Mouse (Mus musculus) stomach, embryonic 14.5 days (tissue): ENCODE measurements around the gene Olfr648. TPM values are rescaled to one million over a fixed set of nuclear protein-coding genes. Genes with fewer than 3 reads are reported as not detected.

Source experiments
- ATAC-seq: fragments of 200-750 bp; cut with Nextera tagmentation; 2 replicates; pipeline ENCODE4 v1.8.0; 2017; ENCODE audit warnings: low read depth, moderate TSS enrichment; ENCODE audit not compliant: insufficient number of reproducible peaks, insufficient read depth, low FRiP score
- H3K27ac ChIP-seq: fragments of 300-500 bp; sonication (generic); 2 replicates; pipeline ENCODE4 v1.5.1; 2014; ENCODE audit warnings: mild to moderate bottlenecking, low read length, moderate library complexity, mixed read lengths
- H3K27me3 ChIP-seq: fragments of 300-500 bp; sonication (generic); 2 replicates; pipeline ENCODE4 v1.6.1; 2014; ENCODE audit warnings: low read length, control low read depth, mixed read lengths; ENCODE audit not compliant: control insufficient read depth, insufficient read depth
- H3K36me3 ChIP-seq: fragments of 300-500 bp; sonication (generic); 2 replicates; pipeline ENCODE4 v1.6.1; 2014; ENCODE audit warnings: mild to moderate bottlenecking, control low read depth, low read length, moderate library complexity, mixed read lengths; ENCODE audit not compliant: control insufficient read depth, insufficient read depth
- H3K4me1 ChIP-seq: fragments of 300-500 bp; sonication (generic); 2 replicates; pipeline ENCODE4 v1.6.1; 2014; ENCODE audit warnings: low read length, control low read depth, mixed read lengths; ENCODE audit not compliant: control insufficient read depth, insufficient read depth
- H3K4me2 ChIP-seq: fragments of 300-500 bp; sonication (generic); replicated peaks from 2 replicates; pipeline ENCODE4 v1.6.1; 2014; ENCODE audit warnings: low read depth, low read length, control low read depth
- H3K4me3 ChIP-seq: fragments of 300-500 bp; sonication (generic); 2 replicates; pipeline ENCODE4 v1.5.1; 2014; ENCODE audit warnings: low read depth, low read length, control low read depth
- H3K9ac ChIP-seq: fragments of 300-500 bp; sonication (generic); replicated peaks from 2 replicates; pipeline ENCODE4 v1.6.1; 2014; ENCODE audit warnings: low read depth, mild to moderate bottlenecking, control low read depth, low read length, moderate library complexity, mixed read lengths
- H3K9me3 ChIP-seq: fragments of 300-500 bp; sonication (generic); 2 replicates; pipeline ENCODE4 v1.6.1; 2016; ENCODE audit warnings: low read depth, low read length, control low read depth; ENCODE audit not compliant: control insufficient read depth
- WGBS: fragments of 180-500 bp; shearing (Covaris S2); extraction: QIAGEN DNeasy Blood & Tissue Kit; methylation state at CpG from one replicate; pipeline ENCODE4 v1.1.7; 2014; 5-methylcytosine and 5-hydroxymethylcytosine counted together
- polyA plus RNA-seq: library from polyadenylated mRNA; unstranded; fragments of >200 nt; fragmentation: Nextera tagmentation; extraction: Ambion mirVana; gene quantifications from 2 replicates; pipeline ENCODE4 v1.2.1, GENCODE M21; 2014

Gene Olfr648
- polyA plus RNA-seq, 1 experiment from 2014 or later: 0.25 TPM

GRCm38 (mm10) chr7:104129726-104130125, 53.5 kb downstream of the Olfr648 start, which contains the start of gene Ubqln5:
Ubqln5 (minus strand) TSS chr7:104129826.
- no peaks in the 10 kb centered on the region for H3K36me3 ChIP-seq

More at GRCm38 (mm10) chr7:104129726-104130125, 53.5 kb downstream of the Olfr648 start, which contains the start of gene Ubqln5:
- no peaks in the 10 kb centered on the region for H3K9me3 ChIP-seq
- no peak within 1 kb of the TSS for H3K4me2 ChIP-seq
- H3K4me3 ChIP-seq: no peak within 1 kb of the TSS
- WGBS: 94% methylated on average over 5 of the region's 5 CpGs
- no peak within 1 kb of the TSS for H3K9ac ChIP-seq
- no peaks in the 10 kb centered on the region for H3K4me1 ChIP-seq
- no peaks in the 10 kb centered on the region for H3K27me3 ChIP-seq
- H3K27ac ChIP-seq: no peak within 1 kb of the TSS
- ATAC-seq: no peak

Other genes starting within 250 kb of the Olfr648 start
- gene Olfr632, start 249.0 kb downstream of the Olfr648 start, polyA plus RNA-seq: not detected in 2 replicates
- gene Olfr633, start 239.0 kb downstream of the Olfr648 start, polyA plus RNA-seq: not detected in 2 replicates
- not detected in 2 replicates for gene Olfr635, start 212.2 kb downstream of the Olfr648 start, polyA plus RNA-seq
- not detected in 2 replicates for gene Olfr638, start 184.6 kb downstream of the Olfr648 start, polyA plus RNA-seq
- 0.03 TPM in 1 of 2 replicates, not detected in the other for gene Olfr639, start 166.1 kb downstream of the Olfr648 start, polyA plus RNA-seq
- gene Olfr640, start 157.8 kb downstream of the Olfr648 start, polyA plus RNA-seq: not detected in 2 replicates
- gene Olfr641, start 147.9 kb downstream of the Olfr648 start, polyA plus RNA-seq: not detected in 2 replicates
- not detected in 2 replicates for gene Olfr642, start 130.7 kb downstream of the Olfr648 start, polyA plus RNA-seq
- not detected in 2 replicates for gene 4930516K23Rik, start 121.9 kb downstream of the Olfr648 start, polyA plus RNA-seq
- gene Olfr644, start 111.5 kb downstream of the Olfr648 start, polyA plus RNA-seq: not detected in 2 replicates
- not detected in 2 replicates for gene Olfr645, start 97.9 kb downstream of the Olfr648 start, polyA plus RNA-seq
- gene Olfr646, start 78.5 kb downstream of the Olfr648 start, polyA plus RNA-seq: not detected in 2 replicates
- not detected in 2 replicates for gene Ubqln5, start 53.6 kb downstream of the Olfr648 start, polyA plus RNA-seq
- not detected in 2 replicates for gene Olfr643, start 46.0 kb downstream of the Olfr648 start, polyA plus RNA-seq
- not detected in 2 replicates for gene Ubqln3, start 40.1 kb downstream of the Olfr648 start, polyA plus RNA-seq
- gene Ubqlnl, start 32.8 kb downstream of the Olfr648 start, polyA plus RNA-seq: not detected in 2 replicates
- not detected in 2 replicates for gene Olfm5, start 18.6 kb downstream of the Olfr648 start, polyA plus RNA-seq
- gene Olfr649, start 12.6 kb upstream of the Olfr648 start, polyA plus RNA-seq: not detected in 2 replicates
- 1.3 and 1.4 TPM in 2 replicates for gene Trim6, start 35.4 kb upstream of the Olfr648 start, polyA plus RNA-seq
- gene Trim34a, start 61.1 kb upstream of the Olfr648 start, polyA plus RNA-seq: 1.8 and 1.9 TPM in 2 replicates
- 0.31 and 0.36 TPM in 2 replicates for gene Trim5, start 104.7 kb upstream of the Olfr648 start, polyA plus RNA-seq
- gene Trim12a, start 132.1 kb upstream of the Olfr648 start, polyA plus RNA-seq: 6.2 and 7.1 TPM in 2 replicates
- not detected in 2 replicates for gene Trim34b, start 146.1 kb upstream of the Olfr648 start, polyA plus RNA-seq
- gene Trim12c, start 170.0 kb upstream of the Olfr648 start, polyA plus RNA-seq: 2.6 and 3.1 TPM in 2 replicates
- 0.11 and 0.22 TPM in 2 replicates for gene Trim30b, start 186.5 kb upstream of the Olfr648 start, polyA plus RNA-seq
- gene Trim30c, start 217.4 kb upstream of the Olfr648 start, polyA plus RNA-seq: 0.20 TPM in 1 of 2 replicates, not detected in the other